32 mouse cellular contexts compared by ENCODE assay signal in the genomic region with DNA sequence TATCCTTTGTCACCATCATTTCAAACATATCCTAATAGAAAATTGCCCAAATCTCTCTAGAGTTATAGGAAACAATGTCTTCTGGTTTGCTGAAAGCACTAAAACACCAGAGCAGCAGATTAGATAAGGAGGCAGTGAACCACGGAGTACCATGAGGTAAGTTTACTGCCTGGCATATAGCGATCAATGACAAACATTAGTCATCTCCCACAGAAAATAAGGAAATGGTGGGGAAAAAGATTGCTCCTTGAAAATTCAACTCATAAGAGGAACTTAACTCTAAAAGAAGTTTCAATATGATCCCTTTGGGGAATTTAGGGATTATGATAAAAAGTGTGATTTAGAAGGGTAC.
DNase-seq lines count a peak whose midpoint lies in the region; ATAC-seq and TF ChIP-seq lines count a peak whose summit lies in the region.
"Had no signal": no experiment of that assay in that cellular context is flagged by ENCODE, and none has a peak within 500 bp of the region (broad histone marks: within the 10 kb centered on the region; RNA-seq: fewer than 3 reads in every experiment).

No protein-coding gene starts in this region.

- WGBS in hindbrain, embryonic 14.5 days, result 89% methylated on average over 2 of the region's 2 CpGs
- WGBS in hindbrain, embryonic 11.5 days, result 94% methylated on average over 2 of the region's 2 CpGs
- 33% methylated on average over 2 of the region's 2 CpGs for WGBS in intestine, postnatal 0 days
- 34% methylated on average over 2 of the region's 2 CpGs for WGBS in stomach, postnatal 0 days

- no peaks in the 10 kb centered on the region for H3K27me3 ChIP-seq in hindbrain, embryonic 14.5 days (ENCODE audit: control insufficient read depth, insufficient read depth, low read length)
- no peaks in the 10 kb centered on the region for H3K27me3 ChIP-seq in hindbrain, embryonic 11.5 days (ENCODE audit: control insufficient read depth, insufficient read depth, low read length)
- no peaks in the 10 kb centered on the region for H3K27me3 ChIP-seq in MEL (ENCODE audit: control insufficient read depth in 1 of 2, insufficient read depth in 2 of 2, low read length in 2 of 2)
- no peaks in the 10 kb centered on the region for H3K27me3 ChIP-seq in intestine, postnatal 0 days (replicated peaks; ENCODE audit: control insufficient read depth, insufficient read depth, low read length)
- no peaks in the 10 kb centered on the region for H3K27me3 ChIP-seq in stomach, postnatal 0 days (ENCODE audit: control insufficient read depth, insufficient read depth, low read length)
- H3K27me3 ChIP-seq: heart, embryonic 15.5 days; limb, embryonic 15.5 days; liver, embryonic 13.5 days; midbrain, embryonic 15.5 days; neural tube, embryonic 12.5 days; stomach, embryonic 15.5 days had no signal

- no peaks in the 10 kb centered on the region for H3K9me3 ChIP-seq in hindbrain, embryonic 14.5 days (ENCODE audit: control insufficient read depth, low read length)
- no peaks in the 10 kb centered on the region for H3K9me3 ChIP-seq in hindbrain, embryonic 11.5 days (ENCODE audit: control insufficient read depth, low read length)
- no peaks in the 10 kb centered on the region for H3K9me3 ChIP-seq in MEL (replicated peaks; ENCODE audit: insufficient read depth, low read length)
- H3K9me3 ChIP-seq in intestine, postnatal 0 days (ENCODE audit: control insufficient read depth), result no peaks in the 10 kb centered on the region
- H3K9me3 ChIP-seq in stomach, postnatal 0 days (ENCODE audit: control insufficient read depth, low read length), result no peaks in the 10 kb centered on the region
- H3K9me3 ChIP-seq: heart, embryonic 10.5 days; heart, embryonic 15.5 days; limb, embryonic 10.5 days; limb, embryonic 15.5 days; liver, embryonic 13.5 days; midbrain, embryonic 15.5 days; stomach, embryonic 15.5 days had no signal

- H3K79me2 ChIP-seq in MEL (ENCODE audit: control insufficient read depth, insufficient read depth, low read length, poor library complexity), result no peaks in the 10 kb centered on the region

- H3K4me3 ChIP-seq in hindbrain, embryonic 14.5 days (replicated peaks; ENCODE audit: low read length), result no peak overlapping the region
- H3K4me3 ChIP-seq in hindbrain, embryonic 11.5 days (ENCODE audit: low read depth, low read length), result no peak overlapping the region
- no peak overlapping the region for H3K4me3 ChIP-seq in MEL (ENCODE audit: control insufficient read depth in 1 of 2, insufficient read depth in 1 of 2, low read depth in 2 of 2, low read length in 2 of 2)
- H3K4me3 ChIP-seq in intestine, postnatal 0 days (ENCODE audit: low read depth, low read length), result peak overlapping the region; percentile 16
- H3K4me3 ChIP-seq in stomach, postnatal 0 days (ENCODE audit: low read depth, low read length), result no peak overlapping the region
- H3K4me3 ChIP-seq: heart, embryonic 10.5 days; heart, embryonic 15.5 days; limb, embryonic 10.5 days; limb, embryonic 15.5 days; liver, embryonic 13.5 days; midbrain, embryonic 15.5 days; neural tube, embryonic 12.5 days; stomach, embryonic 15.5 days had no signal

- no peaks in the 10 kb centered on the region for H3K36me3 ChIP-seq in hindbrain, embryonic 14.5 days (replicated peaks; ENCODE audit: control insufficient read depth, insufficient read depth)
- H3K36me3 ChIP-seq in hindbrain, embryonic 11.5 days (ENCODE audit: control insufficient read depth, insufficient read depth, low read length), result no peaks in the 10 kb centered on the region
- peaks cover 0 to 9% of the 10 kb centered on the region in 2 experiments; a peak in 1 of 4 replicates for H3K36me3 ChIP-seq in MEL (ENCODE audit: control insufficient read depth in 1 of 2, insufficient read depth in 2 of 2, low read length in 2 of 2)
- H3K36me3 ChIP-seq in intestine, postnatal 0 days (ENCODE audit: control insufficient read depth, insufficient read depth), result no peaks in the 10 kb centered on the region
- H3K36me3 ChIP-seq in stomach, postnatal 0 days (ENCODE audit: control insufficient read depth, insufficient read depth, low read length), result no peaks in the 10 kb centered on the region
- H3K36me3 ChIP-seq: heart, embryonic 15.5 days; limb, embryonic 10.5 days; limb, embryonic 15.5 days; liver, embryonic 13.5 days; midbrain, embryonic 15.5 days; neural tube, embryonic 12.5 days; stomach, embryonic 15.5 days had no signal

- no peak overlapping the region for H3K4me2 ChIP-seq in hindbrain, embryonic 14.5 days (replicated peaks)
- no peak overlapping the region for H3K4me2 ChIP-seq in hindbrain, embryonic 11.5 days (replicated peaks; ENCODE audit: low read depth, low read length)
- peak overlapping the region; percentile 56 for H3K4me2 ChIP-seq in intestine, postnatal 0 days (replicated peaks; ENCODE audit: low read depth)
- no peak overlapping the region for H3K4me2 ChIP-seq in stomach, postnatal 0 days (replicated peaks; ENCODE audit: low read depth)
- H3K4me2 ChIP-seq: heart, embryonic 15.5 days; limb, embryonic 15.5 days; liver, embryonic 13.5 days; stomach, embryonic 15.5 days had no signal

- TF ChIP-seq CTCF in MEL (IDR thresholded peaks at IDR 0.05 in 2 of 3, conservative IDR thresholded peaks at IDR 0.05 in 1 of 3; ENCODE audit: control insufficient read depth in 1 of 3, insufficient read depth in 1 of 3, low read depth in 2 of 3, low read length in 3 of 3, poor library complexity in 1 of 3, severe bottlenecking in 1 of 3), result no peak
- no peak for TF ChIP-seq CTCF in intestine, postnatal 0 days (IDR thresholded peaks at IDR 0.05; ENCODE audit: low read depth)
- TF ChIP-seq CTCF in stomach, postnatal 0 days (IDR thresholded peaks at IDR 0.05; ENCODE audit: low read depth), result no peak

- no peak for TF ChIP-seq RAD21 in MEL (IDR thresholded peaks at IDR 0.05; ENCODE audit: low read depth, low read length)

- no peak overlapping the region for H3K9ac ChIP-seq in hindbrain, embryonic 14.5 days
- no peak overlapping the region for H3K9ac ChIP-seq in hindbrain, embryonic 11.5 days (ENCODE audit: low read depth, low read length)
- H3K9ac ChIP-seq in MEL (ENCODE audit: control insufficient read depth, low read depth, low read length, poor library complexity, severe bottlenecking), result no peak overlapping the region
- no peak overlapping the region for H3K9ac ChIP-seq in intestine, postnatal 0 days (ENCODE audit: low read depth, low read length)
- no peak overlapping the region for H3K9ac ChIP-seq in stomach, postnatal 0 days (ENCODE audit: low read length)
- H3K9ac ChIP-seq: heart, embryonic 15.5 days; limb, embryonic 15.5 days; liver, embryonic 13.5 days; midbrain, embryonic 15.5 days; neural tube, embryonic 12.5 days; stomach, embryonic 15.5 days had no signal

- peaks cover 5% of the 10 kb centered on the region for H3K4me1 ChIP-seq in hindbrain, embryonic 14.5 days (replicated peaks; ENCODE audit: control insufficient read depth, insufficient read depth, low read length)
- H3K4me1 ChIP-seq in hindbrain, embryonic 11.5 days (replicated peaks; ENCODE audit: control insufficient read depth, insufficient read depth, low read length), result no peaks in the 10 kb centered on the region
- peaks cover 6 to 8% of the 10 kb centered on the region in 2 experiments for H3K4me1 ChIP-seq in MEL (ENCODE audit: control insufficient read depth in 1 of 2, insufficient read depth in 2 of 2, low read length in 2 of 2)
- no peaks in the 10 kb centered on the region; the same call in none of the 2 replicates for H3K4me1 ChIP-seq in intestine, postnatal 0 days (replicated peaks; ENCODE audit: control insufficient read depth, insufficient read depth, low read length)
- no peaks in the 10 kb centered on the region for H3K4me1 ChIP-seq in stomach, postnatal 0 days (replicated peaks; ENCODE audit: control insufficient read depth, insufficient read depth)
- H3K4me1 ChIP-seq: limb, embryonic 10.5 days; limb, embryonic 15.5 days; neural tube, embryonic 12.5 days; stomach, embryonic 15.5 days had no signal

- no peak for ATAC-seq in hindbrain, embryonic 14.5 days (ENCODE audit: low FRiP score)
- no peak for ATAC-seq in hindbrain, embryonic 11.5 days (ENCODE audit: low FRiP score)
- peak; percentile 88 for ATAC-seq in intestine, postnatal 0 days
- ATAC-seq in stomach, postnatal 0 days (ENCODE audit: low FRiP score, low TSS enrichment), result 0 out of 2 replicates have a peak, but pooled peaks have one; percentile 57
- ATAC-seq: activated CD4-positive, CD25-positive, alpha-beta regulatory T cell, adult 4 months; CD4-positive, CD25-positive, alpha-beta regulatory T cell, adult 4 months; lung, postnatal 0 days had no signal

- TF ChIP-seq POLR2A in MEL (IDR thresholded peaks at IDR 0.05; ENCODE audit: control insufficient read depth in 1 of 2, insufficient read depth in 1 of 2, low read depth in 1 of 2, low read length in 2 of 2, poor library complexity in 1 of 2), result no peak

- no peak for DNase-seq in hindbrain, embryonic 14.5 days (ENCODE audit: low spot score)
- no peak for DNase-seq in hindbrain, embryonic 11.5 days (ENCODE audit: low spot score)
- DNase-seq in MEL (ENCODE audit: low read depth, low spot score) (peak; percentile 25), MN1 (ENCODE audit: low spot score) (no peak)
- DNase-seq in stomach, postnatal 0 days (ENCODE audit: low spot score), result no peak
- no peak for DNase-seq in embryo, embryonic 10.5 days (ENCODE audit: low spot score)
- DNase-seq: adrenal gland, adult 2 months; adrenal gland, postnatal 36 days; cerebellum, adult 8-10 months; cerebellum, postnatal 25 days; gastrocnemius, postnatal 25 days; heart, adult 11 months; kidney, adult 2 months; kidney, postnatal 4 days; layer of hippocampus, postnatal 36 days; liver, embryonic 13.5 days; lung, adult 18-20 months; lung, postnatal 4 days; right cerebral cortex, postnatal 14 days; thymus, postnatal 14 days had no signal

- peak overlapping the region; percentile 65; the same call in 1 of the 2 replicates for H3K27ac ChIP-seq in hindbrain, embryonic 14.5 days
- H3K27ac ChIP-seq in hindbrain, embryonic 11.5 days (ENCODE audit: low read depth, low read length), result no peak overlapping the region
- no peak overlapping the region for H3K27ac ChIP-seq in MEL (ENCODE audit: control insufficient read depth, low read depth, low read length)
- peak overlapping the region; percentile 30; the same call in 1 of the 2 replicates for H3K27ac ChIP-seq in intestine, postnatal 0 days (ENCODE audit: low read depth, low read length)
- no peak overlapping the region for H3K27ac ChIP-seq in stomach, postnatal 0 days (replicated peaks)
- H3K27ac ChIP-seq: heart, embryonic 10.5 days; heart, embryonic 15.5 days; kidney, postnatal 0 days; limb, embryonic 10.5 days; limb, embryonic 15.5 days; liver, embryonic 13.5 days; stomach, embryonic 15.5 days had no signal

- no peak; a peak in 1 of 4 replicates for TF ChIP-seq EP300 in MEL (IDR thresholded peaks at IDR 0.05; ENCODE audit: low read depth in 1 of 2, low read length in 2 of 2)
- TF ChIP-seq EP300 in stomach, postnatal 0 days (optimal IDR thresholded peaks at IDR 0.05), result no peak

TF ChIP-seq in MEL, 35 proteins besides CTCF, POLR2A, EP300 and RAD21 (continues in another document):
- no peak for TF ChIP-seq MXI1 (IDR thresholded peaks at IDR 0.05; ENCODE audit: low read depth, low read length)
- TF ChIP-seq GATA1 (IDR thresholded peaks at IDR 0.05; ENCODE audit: low read depth, low read length), result peak; percentile 69
- TF ChIP-seq USF1 (IDR thresholded peaks at IDR 0.05; ENCODE audit: low read depth, low read length), result no peak
- TF ChIP-seq JUND (IDR thresholded peaks at IDR 0.05; ENCODE audit: low read depth, low read length), result no peak
- TF ChIP-seq ZC3H11A (IDR thresholded peaks at IDR 0.05; ENCODE audit: low read depth, low read length), result no peak

Comparison
In these comparisons a context has a peak if more than half of its experiments do, and no peak if none do; other contexts are left out.
1. H3K27ac ChIP-seq: peak in hindbrain, embryonic 14.5 days (single experiment) and intestine, postnatal 0 days (single experiment); none in hindbrain, embryonic 11.5 days (single experiment), MEL (single experiment) and stomach, postnatal 0 days (single experiment).
2. ATAC-seq: peak in intestine, postnatal 0 days (single experiment) and stomach, postnatal 0 days (single experiment); none in hindbrain, embryonic 14.5 days (single experiment) and hindbrain, embryonic 11.5 days (single experiment).